Mouse (Mus musculus): ENCODE measurements around the gene Dlx6. TPM values are rescaled to one million over a fixed set of nuclear protein-coding genes. Genes with fewer than 3 reads are reported as not detected.

Dlx6 gene
- polyA plus RNA-seq, 1 experiment from 2014 or later: 0.47 TPM

DNA sequence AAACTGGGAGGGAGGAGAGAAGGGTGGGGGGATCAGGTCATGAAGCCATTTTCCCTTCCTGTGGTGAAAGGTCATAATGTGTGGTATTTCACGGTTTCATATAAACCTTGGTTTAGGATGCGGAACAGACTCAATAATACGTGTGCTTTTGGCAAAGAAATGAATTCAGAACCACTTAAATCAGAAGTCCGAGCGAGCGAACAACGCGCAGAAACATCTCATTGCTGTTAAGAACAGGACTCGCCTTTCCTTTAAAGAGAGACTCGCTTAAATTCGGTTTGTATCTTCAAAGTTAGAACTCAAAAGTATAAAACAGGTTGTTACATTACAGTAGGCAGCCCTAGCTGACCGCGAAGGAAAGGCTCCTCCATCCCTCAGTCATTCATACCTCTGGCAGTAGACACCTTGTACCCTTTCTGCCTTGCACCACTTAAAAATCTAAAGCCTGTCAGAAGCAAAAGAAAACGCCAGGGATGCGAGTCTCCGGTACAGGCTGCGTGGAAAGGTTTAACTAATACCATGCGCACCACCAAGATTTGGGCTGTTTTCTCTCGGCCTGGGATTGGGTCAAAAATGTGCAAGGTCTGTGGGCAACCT lies 10.4 kb downstream of the Dlx6 start:
- Histone ChIP-seq H3K27me3 (ENCODE audit: insufficient read depth, poor library complexity, severe bottlenecking) (peaks cover 100% of the 10 kb centered on the region), H3K4me3 (0 out of 2 replicates have a peak overlapping the region, but pooled peaks have one; percentile 23), H3K36me3 (no peaks in the 10 kb centered on the region), H3K4me1 (replicated peaks) (peaks cover 20% of the 10 kb centered on the region), H3K9me3 (no peaks in the 10 kb centered on the region), H3K27ac (no peak overlapping the region)
- WGBS: under 1% methylated on average over 19 of the region's 19 CpGs
- DNase-seq (ENCODE audit: low spot score): no peak

DNA sequence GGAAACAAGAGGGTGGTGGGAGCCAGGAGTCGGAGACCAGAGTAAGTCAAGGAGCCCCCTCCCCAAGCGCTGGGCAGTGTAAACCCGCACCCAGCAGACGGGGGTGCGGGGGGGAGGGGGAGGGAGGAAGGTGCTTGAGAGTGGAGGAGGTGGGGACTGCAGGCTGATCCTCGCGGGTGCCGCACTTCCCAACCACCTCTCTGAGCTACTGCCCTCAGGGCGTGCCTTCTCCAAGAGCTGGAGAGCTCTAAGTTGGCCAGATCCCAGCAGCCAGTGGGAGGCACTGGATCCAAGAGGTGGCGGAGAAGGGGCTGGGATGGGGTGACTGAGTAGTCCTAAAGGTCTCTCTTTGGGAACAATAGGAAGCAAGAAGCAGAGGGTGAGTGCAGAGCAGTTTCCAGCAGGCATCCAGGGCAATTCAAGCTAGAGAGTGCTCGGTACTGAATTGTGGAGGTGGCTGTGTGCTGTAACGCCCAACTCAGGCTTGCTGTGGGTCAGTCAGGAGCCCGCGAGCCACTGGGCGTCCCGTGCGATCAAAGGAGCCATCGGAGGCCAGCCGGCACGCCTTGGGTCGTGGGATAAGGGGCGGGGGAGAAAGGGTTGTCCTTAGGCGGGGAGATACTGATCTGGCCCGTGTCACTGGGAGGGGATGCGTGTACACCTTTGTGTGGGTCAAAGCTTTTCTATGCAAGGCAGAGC lies 11.1 kb downstream of the Dlx6 start:
- Histone ChIP-seq H3K9me3 (no peaks in the 10 kb centered on the region), H3K4me3 (peak overlapping the region; percentile 23; the same call in 1 of the 2 replicates), H3K27ac (0 out of 2 replicates have a peak overlapping the region, but pooled peaks have one; percentile 36), H3K36me3 (no peaks in the 10 kb centered on the region), H3K4me1 (replicated peaks) (peaks cover 27% of the 10 kb centered on the region), H3K27me3 (ENCODE audit: insufficient read depth, poor library complexity, severe bottlenecking) (peaks cover 100% of the 10 kb centered on the region)
- WGBS: under 1% methylated on average over 25 of the region's 25 CpGs
- peak; percentile 59 for DNase-seq (ENCODE audit: low spot score)

DNA sequence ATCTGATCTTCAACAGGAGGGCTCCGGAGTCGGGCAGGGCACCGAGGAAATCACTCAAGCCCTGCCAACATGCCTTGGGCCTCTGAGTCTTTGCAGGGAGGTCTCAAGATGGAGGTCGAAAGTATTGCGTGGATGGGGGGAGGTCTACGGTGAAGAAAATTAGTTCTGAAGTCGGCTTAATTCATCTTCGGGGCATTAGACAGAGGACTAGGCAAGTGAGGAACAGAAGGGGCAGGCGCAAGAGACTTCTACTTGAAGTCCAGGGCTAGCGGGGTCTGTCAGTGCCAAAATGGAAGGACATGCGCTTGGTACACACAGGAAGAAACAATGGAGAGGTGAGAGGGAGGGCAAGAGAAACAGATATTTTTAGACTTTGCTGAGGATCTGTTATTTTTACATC lies 12.0 kb downstream of the Dlx6 start:
- Histone ChIP-seq H3K4me1 (replicated peaks) (peaks cover 32% of the 10 kb centered on the region), H3K27ac (no peak overlapping the region), H3K4me3 (no peak overlapping the region; the same call in 1 of the 2 replicates), H3K27me3 (ENCODE audit: insufficient read depth, poor library complexity, severe bottlenecking) (peaks cover 100% of the 10 kb centered on the region), H3K36me3 (no peaks in the 10 kb centered on the region), H3K9me3 (no peaks in the 10 kb centered on the region)
- 1% methylated on average over 11 of the region's 11 CpGs for WGBS
- DNase-seq (ENCODE audit: low spot score): no peak

DNA sequence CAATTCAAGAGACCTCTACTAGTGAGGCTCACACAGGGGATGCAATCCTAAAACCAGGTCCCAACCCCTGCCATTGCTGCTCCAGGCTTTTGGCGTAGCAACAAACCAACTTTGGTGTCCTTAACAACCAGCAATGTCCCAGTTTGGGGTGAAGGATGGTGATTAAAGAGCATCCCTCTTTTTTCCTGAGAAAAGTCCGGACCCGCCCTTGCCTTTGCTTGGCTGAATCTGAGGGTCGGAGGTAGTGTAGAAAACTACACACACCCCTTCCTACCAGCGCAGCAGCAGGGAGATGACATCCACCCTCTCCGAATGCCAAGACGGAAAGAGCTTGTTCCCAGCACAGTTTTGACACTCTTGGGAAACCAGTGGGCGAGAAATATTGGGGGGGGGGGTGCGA lies 12.5 kb downstream of the Dlx6 start:
- Histone ChIP-seq H3K4me1 (replicated peaks) (peaks cover 32% of the 10 kb centered on the region), H3K27me3 (ENCODE audit: insufficient read depth, poor library complexity, severe bottlenecking) (peaks cover 100% of the 10 kb centered on the region), H3K4me3 (no peak overlapping the region), H3K36me3 (no peaks in the 10 kb centered on the region), H3K9me3 (no peaks in the 10 kb centered on the region), H3K27ac (no peak overlapping the region)
- WGBS: 3% methylated on average over 9 of the region's 9 CpGs
- no peak for DNase-seq (ENCODE audit: low spot score)

DNA sequence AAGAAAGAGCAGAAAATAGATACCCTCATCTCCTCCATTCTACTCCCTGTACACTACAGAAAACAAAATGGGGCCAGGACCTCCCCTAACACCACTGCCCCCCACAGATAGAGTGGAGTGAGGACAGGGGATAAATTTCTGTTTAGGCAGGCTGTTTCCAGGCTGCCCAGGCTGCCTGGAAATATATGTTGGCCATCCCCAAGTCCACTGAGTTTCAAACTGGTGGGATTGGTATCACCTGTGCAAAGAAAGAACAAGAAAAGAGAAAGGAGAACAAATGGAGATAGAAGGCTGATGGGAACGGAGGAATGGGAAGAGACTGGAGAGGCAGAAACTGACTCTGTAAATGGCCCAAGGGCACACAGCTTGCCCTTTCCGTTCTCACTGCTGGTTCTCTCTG lies 13.1 kb downstream of the Dlx6 start:
- 1% methylated on average over 2 of the region's 2 CpGs for WGBS
- H3K27ac ChIP-seq: no peak overlapping the region
- H3K4me1 ChIP-seq (replicated peaks): peaks cover 38% of the 10 kb centered on the region
- H3K9me3 ChIP-seq: no peaks in the 10 kb centered on the region
- no peaks in the 10 kb centered on the region for H3K36me3 ChIP-seq
- peaks cover 100% of the 10 kb centered on the region for H3K27me3 ChIP-seq (ENCODE audit: insufficient read depth, poor library complexity, severe bottlenecking)
- H3K4me3 ChIP-seq: no peak overlapping the region
- DNase-seq (ENCODE audit: low spot score): no peak

DNA sequence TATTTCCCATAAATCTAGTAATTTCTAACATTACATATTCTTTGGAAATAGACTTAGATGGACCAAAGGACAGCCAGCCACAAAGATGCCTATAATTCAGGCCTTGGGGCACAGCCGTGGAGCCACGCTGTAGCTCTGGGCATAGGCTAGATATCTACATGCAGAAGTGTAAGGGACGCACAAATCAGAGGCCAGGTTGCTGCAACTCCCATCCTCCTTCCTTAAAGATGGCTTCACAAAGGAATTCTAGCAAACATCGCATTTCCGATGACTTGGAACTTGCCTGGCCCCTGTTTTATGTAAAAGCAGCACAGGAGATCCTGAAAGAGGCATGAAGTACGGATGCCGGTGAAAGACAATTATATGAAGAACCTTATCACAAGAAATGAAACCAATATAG lies 13.6 kb downstream of the Dlx6 start:
- Histone ChIP-seq H3K27ac (no peak overlapping the region), H3K36me3 (no peaks in the 10 kb centered on the region), H3K27me3 (ENCODE audit: insufficient read depth, poor library complexity, severe bottlenecking) (peaks cover 100% of the 10 kb centered on the region), H3K4me1 (replicated peaks) (peaks cover 43% of the 10 kb centered on the region), H3K4me3 (no peak overlapping the region), H3K9me3 (no peaks in the 10 kb centered on the region)
- 11% methylated on average over 7 of the region's 7 CpGs for WGBS
- DNase-seq (ENCODE audit: low spot score): peak; percentile 32

DNA sequence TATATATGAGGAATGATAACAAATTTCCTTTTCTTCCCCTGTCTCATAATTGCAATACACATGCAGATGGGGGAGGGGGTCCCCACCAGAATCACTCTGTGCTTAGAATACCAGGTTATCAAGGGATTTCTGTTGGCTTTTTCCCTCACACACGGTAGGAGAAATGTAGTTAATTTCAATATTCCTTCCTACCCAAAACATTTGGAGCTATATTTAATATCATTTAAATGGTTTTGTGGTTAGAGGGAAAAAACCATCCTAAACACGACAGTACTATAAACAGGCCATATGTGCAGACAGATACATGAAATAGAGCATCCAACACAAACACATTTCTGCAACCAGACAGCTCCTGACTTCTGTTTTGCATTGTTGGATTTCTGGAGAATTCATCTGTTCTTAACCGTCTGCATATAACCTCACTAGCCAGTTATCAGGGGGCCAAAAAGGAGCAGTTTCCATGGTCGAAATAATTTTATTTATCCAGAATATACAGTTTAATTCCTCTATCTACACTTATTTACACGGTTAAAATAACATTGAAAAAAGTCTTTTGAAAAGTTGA lies 14.3 kb downstream of the Dlx6 start:
- H3K4me1 ChIP-seq (replicated peaks): peaks cover 48% of the 10 kb centered on the region
- no peak overlapping the region for H3K4me3 ChIP-seq
- H3K27me3 ChIP-seq (ENCODE audit: insufficient read depth, poor library complexity, severe bottlenecking): peaks cover 100% of the 10 kb centered on the region
- 9% methylated on average over 5 of the region's 5 CpGs for WGBS
- no peaks in the 10 kb centered on the region for H3K36me3 ChIP-seq
- no peak overlapping the region for H3K27ac ChIP-seq
- no peaks in the 10 kb centered on the region for H3K9me3 ChIP-seq
- no peak for DNase-seq (ENCODE audit: low spot score)

DNA sequence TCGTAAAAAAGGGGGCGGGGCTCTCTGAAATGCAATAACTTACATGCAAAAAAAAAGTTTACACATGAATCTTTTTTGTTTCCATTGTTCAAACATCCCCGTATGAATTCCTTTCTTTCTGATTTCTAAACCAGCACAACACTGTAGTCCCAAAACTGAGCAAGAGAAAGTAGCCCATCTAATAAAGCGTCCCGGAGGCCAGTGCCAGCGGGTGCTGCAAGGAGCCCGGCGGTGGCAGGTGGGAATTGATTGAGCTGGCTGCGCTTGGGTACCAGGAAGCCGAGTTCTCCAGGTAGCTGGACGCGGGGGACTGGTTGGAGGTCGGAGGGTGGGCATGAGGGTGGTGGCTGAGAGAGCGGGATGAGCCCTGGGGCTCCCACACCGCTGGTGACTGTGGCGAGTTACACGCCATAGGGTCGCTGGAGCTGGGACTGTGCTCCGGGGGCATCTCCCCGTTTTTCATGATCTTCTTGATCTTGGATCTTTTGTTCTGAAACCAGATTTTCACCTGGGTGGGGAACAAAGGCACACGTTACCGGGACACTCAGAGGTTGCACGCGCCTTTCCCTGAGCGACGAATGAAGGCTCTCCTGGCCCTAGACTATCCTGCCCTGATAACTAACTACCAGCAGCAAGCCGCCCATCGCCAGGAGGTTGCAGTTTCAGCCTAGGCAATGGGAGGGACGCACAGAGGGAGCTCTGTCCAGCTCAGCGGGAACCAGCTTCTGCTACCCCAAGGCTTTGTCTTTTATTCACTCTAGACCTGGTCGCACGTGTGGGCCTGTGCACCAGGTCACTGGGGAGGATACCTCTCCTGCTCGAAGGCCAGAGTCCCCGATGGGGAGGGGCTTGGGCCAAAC lies 15.1 kb downstream of the Dlx6 start:
- Histone ChIP-seq H3K9me3 (no peaks in the 10 kb centered on the region), H3K27me3 (ENCODE audit: insufficient read depth, poor library complexity, severe bottlenecking) (peaks cover 100% of the 10 kb centered on the region), H3K27ac (peak overlapping the region; percentile 23; the same call in 1 of the 2 replicates), H3K36me3 (no peaks in the 10 kb centered on the region), H3K4me3 (peak overlapping the region; percentile 37), H3K4me1 (replicated peaks) (peaks cover 49% of the 10 kb centered on the region)
- 2% methylated on average over 34 of the region's 34 CpGs for WGBS
- DNase-seq (ENCODE audit: low spot score): peak; percentile 40

DNA sequence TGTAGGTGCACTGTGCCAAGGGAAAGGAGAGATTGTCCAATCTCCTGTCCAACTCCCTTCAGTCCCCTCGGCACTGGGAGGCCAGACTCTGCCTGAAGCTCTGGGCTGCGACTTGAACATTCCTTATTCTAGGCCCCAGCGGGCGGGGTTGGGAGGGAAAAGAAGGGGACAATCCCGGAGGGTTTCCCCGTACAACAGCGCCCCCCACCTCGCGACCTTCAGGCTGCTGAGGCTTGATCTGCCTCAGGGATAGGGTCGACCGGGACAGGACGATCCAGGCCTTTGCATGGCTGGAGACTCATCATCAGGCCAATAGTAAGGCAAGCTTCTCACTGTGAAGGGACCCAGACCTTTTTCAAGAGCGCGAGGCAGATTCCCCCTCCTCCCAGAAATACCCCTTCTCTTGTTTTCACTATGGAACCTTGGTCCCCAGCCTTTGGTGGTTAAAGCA lies 15.7 kb downstream of the Dlx6 start:
- peaks cover 49% of the 10 kb centered on the region for H3K4me1 ChIP-seq (replicated peaks)
- peak overlapping the region; percentile 37 for H3K4me3 ChIP-seq
- no peaks in the 10 kb centered on the region for H3K36me3 ChIP-seq
- peaks cover 100% of the 10 kb centered on the region for H3K27me3 ChIP-seq (ENCODE audit: insufficient read depth, poor library complexity, severe bottlenecking)
- peak overlapping the region; percentile 23; the same call in 1 of the 2 replicates for H3K27ac ChIP-seq
- no peaks in the 10 kb centered on the region for H3K9me3 ChIP-seq
- DNase-seq (ENCODE audit: low spot score): peak; percentile 73
- under 1% methylated on average over 14 of the region's 14 CpGs for WGBS

DNA sequence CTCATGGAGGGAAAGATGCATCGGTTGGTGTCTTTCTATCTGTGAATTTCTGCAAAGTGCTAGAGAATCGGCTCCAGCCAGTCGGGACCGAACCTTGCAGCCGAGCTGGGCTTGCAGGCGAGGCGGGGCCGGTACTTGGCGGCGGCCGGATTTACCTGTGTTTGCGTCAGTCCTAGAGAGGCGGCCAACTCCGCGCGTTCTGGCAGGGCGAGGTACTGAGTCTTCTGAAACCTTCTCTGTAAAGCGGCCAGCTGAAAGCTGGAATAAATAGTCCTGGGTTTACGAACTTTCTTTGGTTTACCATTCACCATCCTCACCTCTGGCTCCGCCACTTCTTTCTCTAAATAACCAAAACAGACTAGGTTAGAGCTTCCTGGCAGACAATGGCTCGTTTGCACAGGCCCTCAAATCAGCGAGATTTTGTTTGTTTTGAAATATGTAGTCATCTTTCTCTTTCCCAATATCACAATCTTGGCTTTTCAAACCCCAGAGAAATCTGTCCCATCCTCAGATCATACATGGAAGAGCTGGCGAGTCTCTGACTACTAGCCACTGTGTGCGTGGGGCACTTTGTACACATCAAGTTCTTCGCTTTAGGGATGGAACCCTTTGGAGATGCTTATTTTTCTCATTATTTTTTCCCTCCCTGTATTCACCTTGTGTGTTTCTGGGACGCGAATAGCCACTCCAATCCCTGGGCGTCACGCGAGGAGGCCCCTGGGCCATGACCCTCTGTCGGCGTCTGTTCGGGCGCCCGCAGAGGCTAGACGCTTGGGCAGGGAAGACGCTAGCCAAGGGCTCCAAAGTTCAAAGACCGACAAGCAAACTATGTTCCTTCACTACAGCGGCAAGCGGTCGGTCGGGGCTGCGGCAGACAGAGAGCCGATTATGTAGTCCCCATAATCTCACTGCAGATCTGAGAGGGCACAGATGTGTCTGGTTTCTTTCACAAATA lies 16.5 kb downstream of the Dlx6 start:
- DNase-seq (ENCODE audit: low spot score): peak; percentile 52
- peaks cover 42% of the 10 kb centered on the region for H3K4me1 ChIP-seq (replicated peaks)
- no peaks in the 10 kb centered on the region for H3K9me3 ChIP-seq
- H3K27me3 ChIP-seq (ENCODE audit: insufficient read depth, poor library complexity, severe bottlenecking): peaks cover 100% of the 10 kb centered on the region
- 1% methylated on average over 44 of the region's 44 CpGs for WGBS
- no peaks in the 10 kb centered on the region for H3K36me3 ChIP-seq
- peak overlapping the region; percentile 37 for H3K4me3 ChIP-seq
- H3K27ac ChIP-seq: 0 out of 2 replicates have a peak overlapping the region, but pooled peaks have one; percentile 23

DNA sequence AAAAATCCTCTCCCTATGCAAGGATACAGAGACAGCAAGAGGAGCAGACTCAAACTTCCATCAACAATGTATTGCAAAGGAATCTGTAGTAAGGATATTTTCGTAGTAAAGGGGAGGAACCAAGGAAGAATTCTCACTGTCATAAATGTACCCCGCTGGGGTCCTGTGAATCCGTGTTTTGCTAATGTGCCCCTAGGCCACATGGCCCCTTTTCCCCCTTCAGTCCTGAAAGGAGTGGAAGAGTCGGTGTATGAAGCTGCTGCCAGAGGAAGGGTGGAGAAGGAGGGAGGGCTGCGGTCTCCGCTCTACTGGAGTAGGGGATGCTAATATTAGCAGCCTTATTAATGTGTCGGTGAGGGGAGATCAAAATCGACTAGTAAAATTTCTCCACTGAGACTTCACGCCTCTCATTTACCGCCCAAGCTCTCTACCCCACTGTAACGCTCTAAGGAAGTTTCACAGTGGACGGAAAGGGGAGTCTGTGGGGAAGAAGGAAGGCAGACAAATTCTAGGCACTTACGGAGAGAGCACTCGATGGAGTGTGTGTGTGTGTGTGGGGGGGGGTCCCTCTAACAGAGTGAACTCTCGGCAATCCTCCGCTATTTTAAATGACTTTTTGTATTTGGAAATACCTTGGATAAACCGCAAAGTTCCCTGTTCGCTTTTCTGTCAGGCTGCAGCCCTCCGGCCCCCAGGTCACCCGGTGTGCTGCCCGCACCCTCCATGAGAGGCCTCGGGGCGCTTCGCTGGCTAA lies 17.4 kb downstream of the Dlx6 start:
- no peaks in the 10 kb centered on the region for H3K36me3 ChIP-seq
- peak; percentile 42 for DNase-seq (ENCODE audit: low spot score)
- H3K4me3 ChIP-seq: peak overlapping the region; percentile 58
- peaks cover 39% of the 10 kb centered on the region for H3K4me1 ChIP-seq (replicated peaks)
- H3K27ac ChIP-seq: no peak overlapping the region
- 2% methylated on average over 24 of the region's 24 CpGs for WGBS
- H3K27me3 ChIP-seq (ENCODE audit: insufficient read depth, poor library complexity, severe bottlenecking): peaks cover 93% of the 10 kb centered on the region
- no peaks in the 10 kb centered on the region for H3K9me3 ChIP-seq

All from hindbrain, embryonic 10.5 days (tissue).